9 mouse cellular contexts compared by ENCODE assay signal in genomic region chr2:129197197-129197596, GRCm38 (mm10). TPM values are rescaled to one million over a fixed set of nuclear protein-coding genes. Genes with fewer than 3 reads are reported as not detected.
A peak's percentile ranks its signal among the peaks of the same experiment; 100 is the strongest.
DNase-seq lines count a peak whose midpoint lies in the region; ATAC-seq and TF ChIP-seq lines count a peak whose summit lies in the region.
"Had no signal": no experiment of that assay in that cellular context is flagged by ENCODE, and none has a peak within 500 bp of the region (broad histone marks: within the 10 kb centered on the region; RNA-seq: fewer than 3 reads in every experiment).

No protein-coding gene starts in this region.

- no peak for TF ChIP-seq POLR2A in MEL (IDR thresholded peaks at IDR 0.05; ENCODE audit: control insufficient read depth in 1 of 2, insufficient read depth in 1 of 2, low read depth in 1 of 2, low read length in 2 of 2, poor library complexity in 1 of 2)

- no peak for DNase-seq in heart, postnatal 4 days
- DNase-seq in MEL (ENCODE audit: low read depth, low spot score), result no peak
- no peak for DNase-seq in right cerebral cortex, postnatal 14 days
- no peak for DNase-seq in left cerebral cortex, postnatal 25 days (ENCODE audit: low spot score in 2 of 2)
- no peak for DNase-seq in adrenal gland, postnatal 4 days (ENCODE audit: low spot score in 2 of 2)
- DNase-seq: adrenal gland, postnatal 36 days had no signal

- peaks cover 16% of the 10 kb centered on the region for H3K4me1 ChIP-seq in heart, embryonic 15.5 days (replicated peaks)
- H3K4me1 ChIP-seq in MEL (ENCODE audit: control insufficient read depth in 1 of 2, insufficient read depth in 2 of 2, low read length in 2 of 2), result peaks cover 2 to 22% of the 10 kb centered on the region in 2 experiments
- peaks cover 13% of the 10 kb centered on the region for H3K4me1 ChIP-seq in hindbrain, embryonic 12.5 days
- peaks cover 54% of the 10 kb centered on the region for H3K4me1 ChIP-seq in liver, embryonic 15.5 days (replicated peaks)

- no peak overlapping the region for H3K4me3 ChIP-seq in heart, embryonic 15.5 days
- H3K4me3 ChIP-seq in MEL (ENCODE audit: control insufficient read depth in 1 of 2, insufficient read depth in 1 of 2, low read depth in 2 of 2, low read length in 2 of 2), result peak overlapping the region in 1 of 2 experiments; percentile 87; a peak in 2 of 4 replicates
- peak overlapping the region; percentile 87; the same call in 1 of the 2 replicates for H3K4me3 ChIP-seq in hindbrain, embryonic 12.5 days
- peak overlapping the region; percentile 92 for H3K4me3 ChIP-seq in liver, embryonic 15.5 days (replicated peaks)

- no peak overlapping the region for H3K27ac ChIP-seq in heart, embryonic 15.5 days
- no peak overlapping the region for H3K27ac ChIP-seq in MEL (ENCODE audit: control insufficient read depth, low read depth, low read length)
- H3K27ac ChIP-seq in hindbrain, embryonic 12.5 days, result no peak overlapping the region
- peak overlapping the region; percentile 31; the same call in 1 of the 2 replicates for H3K27ac ChIP-seq in liver, embryonic 15.5 days (replicated peaks)

- WGBS in heart, embryonic 15.5 days, result 65% methylated on average over 5 of the region's 5 CpGs
- 63% methylated on average over 5 of the region's 5 CpGs for WGBS in hindbrain, embryonic 12.5 days
- 58% methylated on average over 5 of the region's 5 CpGs for WGBS in liver, embryonic 15.5 days (ENCODE audit: insufficient replicate concordance)

- H3K79me2 ChIP-seq in MEL (ENCODE audit: control insufficient read depth, insufficient read depth, low read length, poor library complexity), result peaks cover 28% of the 10 kb centered on the region

- peaks cover 3% of the 10 kb centered on the region; the same call in 1 of the 2 replicates for H3K36me3 ChIP-seq in heart, embryonic 15.5 days
- peaks cover 2 to 27% of the 10 kb centered on the region in 2 experiments for H3K36me3 ChIP-seq in MEL (ENCODE audit: control insufficient read depth in 1 of 2, insufficient read depth in 2 of 2, low read length in 2 of 2)
- peaks cover 11% of the 10 kb centered on the region; the same call in 1 of the 2 replicates for H3K36me3 ChIP-seq in hindbrain, embryonic 12.5 days
- H3K36me3 ChIP-seq in liver, embryonic 15.5 days (replicated peaks), result peaks cover 26% of the 10 kb centered on the region

- no peaks in the 10 kb centered on the region for H3K27me3 ChIP-seq in heart, embryonic 15.5 days
- no peaks in the 10 kb centered on the region for H3K27me3 ChIP-seq in MEL (ENCODE audit: control insufficient read depth in 1 of 2, insufficient read depth in 2 of 2, low read length in 2 of 2)
- H3K27me3 ChIP-seq in hindbrain, embryonic 12.5 days, result no peaks in the 10 kb centered on the region
- no peaks in the 10 kb centered on the region for H3K27me3 ChIP-seq in liver, embryonic 15.5 days

- no peak overlapping the region for H3K9ac ChIP-seq in heart, embryonic 15.5 days
- peak overlapping the region; percentile 78 for H3K9ac ChIP-seq in MEL (ENCODE audit: control insufficient read depth, low read depth, low read length, poor library complexity, severe bottlenecking)
- no peak overlapping the region for H3K9ac ChIP-seq in hindbrain, embryonic 12.5 days
- H3K9ac ChIP-seq in liver, embryonic 15.5 days, result peak overlapping the region; percentile 81; the same call in 1 of the 2 replicates

- no peaks in the 10 kb centered on the region for H3K9me3 ChIP-seq in heart, embryonic 15.5 days (replicated peaks)
- no peaks in the 10 kb centered on the region for H3K9me3 ChIP-seq in MEL (replicated peaks; ENCODE audit: insufficient read depth, low read length)
- no peaks in the 10 kb centered on the region for H3K9me3 ChIP-seq in hindbrain, embryonic 12.5 days (replicated peaks)
- H3K9me3 ChIP-seq in liver, embryonic 15.5 days (replicated peaks), result no peaks in the 10 kb centered on the region

- no peak for TF ChIP-seq RAD21 in MEL (IDR thresholded peaks at IDR 0.05; ENCODE audit: low read depth, low read length)

- H3K4me2 ChIP-seq in heart, embryonic 15.5 days, result peak overlapping the region; percentile 75
- H3K4me2 ChIP-seq in hindbrain, embryonic 12.5 days (replicated peaks), result peak overlapping the region; percentile 78
- H3K4me2 ChIP-seq in liver, embryonic 15.5 days, result peak overlapping the region; percentile 98

- intact Hi-C loops in left cerebral cortex, postnatal 25 days (cut with DNase I), result loop anchor here (5.0 kb wide), 2 partner anchors 45 to 130 kb away; partner anchors contain the start of gene Ttl

- no peak for TF ChIP-seq CTCF in MEL (IDR thresholded peaks at IDR 0.05 in 2 of 3, conservative IDR thresholded peaks at IDR 0.05 in 1 of 3; ENCODE audit: control insufficient read depth in 1 of 3, insufficient read depth in 1 of 3, low read depth in 2 of 3, low read length in 3 of 3, poor library complexity in 1 of 3, severe bottlenecking in 1 of 3)

- no peak for ATAC-seq in heart, embryonic 15.5 days (replicated peaks; ENCODE audit: insufficient number of reproducible peaks, insufficient read depth, low FRiP score, low read depth)
- no peak for ATAC-seq in hindbrain, embryonic 12.5 days (ENCODE audit: low FRiP score)
- no peak for ATAC-seq in liver, embryonic 15.5 days (ENCODE audit: insufficient read depth)

- TF ChIP-seq EP300 in MEL (IDR thresholded peaks at IDR 0.05; ENCODE audit: low read depth in 1 of 2, low read length in 2 of 2), result no peak

TF ChIP-seq in MEL, 35 proteins besides CTCF, POLR2A, EP300 and RAD21:
- TF ChIP-seq POLR2AphosphoS5 (IDR thresholded peaks at IDR 0.05; ENCODE audit: borderline replicate concordance, low read depth, low read length), result no peak
- TF ChIP-seq HCFC1 (IDR thresholded peaks at IDR 0.05; ENCODE audit: low read depth, low read length), result no peak
- no peak for TF ChIP-seq MAX (IDR thresholded peaks at IDR 0.05; ENCODE audit: low read length)
- no peak for TF ChIP-seq MEF2A (IDR thresholded peaks at IDR 0.05; ENCODE audit: extremely low read depth, insufficient replicate concordance, low read depth, low read length, poor library complexity, severe bottlenecking)
- no peak for TF ChIP-seq UBTF (IDR thresholded peaks at IDR 0.05; ENCODE audit: borderline replicate concordance, insufficient read depth, low read depth, low read length)
- TF ChIP-seq ZNF384 (IDR thresholded peaks at IDR 0.05; ENCODE audit: low read depth, low read length), result no peak
- TF ChIP-seq TBP (IDR thresholded peaks at IDR 0.05; ENCODE audit: low read depth, low read length), result no peak
- no peak for TF ChIP-seq CHD2 (IDR thresholded peaks at IDR 0.05; ENCODE audit: low read length)
- TF ChIP-seq ZC3H11A (IDR thresholded peaks at IDR 0.05; ENCODE audit: low read depth, low read length), result no peak
- no peak for TF ChIP-seq MAZ (IDR thresholded peaks at IDR 0.05; ENCODE audit: low read depth, low read length)
- no peak for TF ChIP-seq MXI1 (IDR thresholded peaks at IDR 0.05; ENCODE audit: low read depth, low read length)
- no peak for TF ChIP-seq NRF1 (IDR thresholded peaks at IDR 0.05; ENCODE audit: insufficient read depth, low read depth, low read length, poor library complexity, severe bottlenecking)
- no peak for TF ChIP-seq ELF1 (IDR thresholded peaks at IDR 0.05; ENCODE audit: low read depth, low read length)
- no peak for TF ChIP-seq GABPA (IDR thresholded peaks at IDR 0.05; ENCODE audit: low read depth, low read length)
- no peak for TF ChIP-seq ZKSCAN1 (IDR thresholded peaks at IDR 0.05; ENCODE audit: low read depth, low read length)
- TF ChIP-seq ZMIZ1 (IDR thresholded peaks at IDR 0.05; ENCODE audit: low read depth, low read length), result no peak
- no peak for TF ChIP-seq BHLHE40 (IDR thresholded peaks at IDR 0.05; ENCODE audit: borderline replicate concordance, low read depth, low read length)
- TF ChIP-seq USF1 (IDR thresholded peaks at IDR 0.05; ENCODE audit: low read depth, low read length), result no peak
- no peak for TF ChIP-seq E2F4 (IDR thresholded peaks at IDR 0.05; ENCODE audit: borderline replicate concordance, low read depth, low read length)

RNA-seq across cellular contexts. Expression of gene Slc20a1, which starts 1.4 kb away (rescaled TPM):
- polyA plus RNA-seq in heart, embryonic 15.5 days (2015; fragmentation: Nextera tagmentation; extraction: Ambion mirVana), result 16.3 and 17.9 TPM in 2 replicates
- total RNA-seq in heart, postnatal 4 days (2021), result 10 to 100 TPM; 31.3 to 34.4 TPM
- total RNA-seq in MEL (2012; rRNA removed), result 44.9 and 69.4 TPM in 2 replicates
- 10 to 100 TPM in 1 of 2 experiments, not detected in 1; 80.7 TPM for polyA plus RNA-seq in MEL (2012; ENCODE audit: insufficient read depth in 1 of 2, insufficient read length in 2 of 2, low read depth in 1 of 2, low replicate concordance in 2 of 2, missing spikeins in 1 of 2)
- 49.3 and 53.1 TPM in 2 replicates for polyA plus RNA-seq in hindbrain, embryonic 12.5 days (2016; fragmentation: Nextera tagmentation; extraction: Ambion mirVana)
- 42.8 and 48.3 TPM in 2 replicates for polyA plus RNA-seq in liver, embryonic 15.5 days (2015; fragmentation: Nextera tagmentation; extraction: Ambion mirVana)
- total RNA-seq in left cerebral cortex, postnatal 25 days (2021), result 100 to 1,000 TPM; 138 to 140 TPM
- 10 to 100 TPM; 29.2 to 35.3 TPM for total RNA-seq in adrenal gland, postnatal 4 days (2021)

Comparison
In these comparisons a context has a peak if more than half of its experiments do, and no peak if none do; other contexts are left out.
1. H3K9ac ChIP-seq: peak in MEL (single experiment) and liver, embryonic 15.5 days (single experiment); none in heart, embryonic 15.5 days (single experiment) and hindbrain, embryonic 12.5 days (single experiment).
2. Peak in every context shown above with its lines, with median percentiles within 50 percentile points of each other: H3K4me2 ChIP-seq.